Mouse (Mus musculus) Muller cell, postnatal 12 days (primary cell): ENCODE measurements around the gene Cpxm1.
"Not testable (repeated sequence)": the region's sequence is repeated elsewhere in the genome, so short reads cannot be mapped to it uniquely, and the experiment has no call there.

ENCODE experiments used
- DNase-seq: peaks from one replicate; pipeline ENCODE4 v3.0.0-alpha.2; 2015; ENCODE audit errors: inconsistent ontology term

Gene Cpxm1

DNA sequence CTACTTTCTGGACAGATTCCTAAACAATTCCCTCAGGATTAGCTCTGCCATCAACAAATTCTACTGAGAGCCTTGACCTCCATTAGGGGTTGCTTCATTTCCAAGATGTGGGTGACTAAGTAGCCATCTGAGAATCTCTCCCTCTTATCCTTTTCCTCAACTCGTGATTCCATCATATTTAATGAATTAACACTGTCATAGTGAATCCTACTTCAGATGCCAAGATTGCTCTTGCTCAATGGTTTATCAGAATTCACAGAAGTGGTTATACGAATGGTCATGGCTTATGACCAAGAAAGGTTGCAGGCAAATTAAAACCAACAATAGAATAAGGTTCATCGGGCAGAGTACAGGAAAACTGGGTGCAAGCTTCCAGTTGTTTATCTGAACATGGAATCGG, 4.5 kb upstream of the Cpxm1 start:
- DNase-seq = no peak

DNA sequence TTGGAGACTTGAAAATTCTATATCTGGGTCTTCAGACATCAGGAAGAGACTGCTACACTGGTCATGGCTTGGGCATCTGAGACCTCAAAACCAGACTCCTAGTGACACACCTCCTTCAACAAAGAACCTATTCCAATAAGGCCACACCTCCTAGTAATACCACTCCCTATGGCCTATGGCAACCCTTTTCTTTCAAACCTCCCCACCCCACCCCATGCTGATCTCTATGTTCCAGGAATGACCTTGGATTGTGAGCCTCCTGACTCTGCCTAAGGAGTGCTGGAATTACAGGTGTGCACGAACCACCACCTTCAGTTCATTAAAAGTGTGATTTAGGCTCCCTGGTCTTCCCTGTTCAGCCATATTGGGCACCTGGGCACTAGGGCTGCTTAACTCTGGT, 2.7 kb upstream of the Cpxm1 start:
- DNase-seq = no peak

DNA sequence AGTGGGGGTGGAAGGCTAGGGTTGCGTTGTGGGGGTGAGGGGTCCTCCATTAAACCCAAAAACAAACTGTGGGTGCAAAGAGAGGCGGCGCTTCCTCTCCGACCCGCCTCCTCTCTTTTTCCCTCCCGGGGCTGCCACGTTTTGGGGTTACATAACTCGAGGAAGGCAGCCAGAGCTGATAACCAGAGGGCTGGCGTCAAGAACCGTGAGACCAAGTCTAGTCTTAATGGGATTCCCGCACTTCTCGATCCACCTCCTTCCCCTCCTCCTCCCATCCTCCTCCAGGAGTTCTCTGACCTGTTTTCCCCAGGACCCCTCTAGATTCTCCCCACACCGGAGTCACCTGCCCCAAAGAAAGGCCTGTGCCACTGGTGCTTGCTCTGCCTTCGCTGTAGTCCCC, 717 bp upstream of the Cpxm1 start:
- no peak for DNase-seq

DNA sequence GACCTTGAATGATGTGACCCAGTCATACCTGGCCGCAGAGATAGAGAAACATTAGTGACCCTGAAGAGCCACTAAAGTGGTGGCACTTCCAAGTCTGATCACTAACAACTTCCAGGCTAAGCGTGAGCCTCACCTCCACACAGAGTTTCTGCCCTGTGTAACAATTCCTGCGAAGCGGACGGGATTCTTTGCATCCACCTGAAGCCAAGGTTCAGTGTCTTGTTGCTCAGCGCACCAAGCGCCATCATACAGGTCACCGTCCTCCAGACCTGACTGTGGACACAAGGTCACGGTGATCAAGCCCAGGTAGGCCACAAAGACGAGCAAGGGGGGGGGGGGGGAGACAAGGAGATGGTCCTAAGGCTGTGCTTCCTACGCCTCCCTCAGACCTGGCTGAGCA, 1.7 kb downstream of the Cpxm1 start:
- DNase-seq = no peak

DNA sequence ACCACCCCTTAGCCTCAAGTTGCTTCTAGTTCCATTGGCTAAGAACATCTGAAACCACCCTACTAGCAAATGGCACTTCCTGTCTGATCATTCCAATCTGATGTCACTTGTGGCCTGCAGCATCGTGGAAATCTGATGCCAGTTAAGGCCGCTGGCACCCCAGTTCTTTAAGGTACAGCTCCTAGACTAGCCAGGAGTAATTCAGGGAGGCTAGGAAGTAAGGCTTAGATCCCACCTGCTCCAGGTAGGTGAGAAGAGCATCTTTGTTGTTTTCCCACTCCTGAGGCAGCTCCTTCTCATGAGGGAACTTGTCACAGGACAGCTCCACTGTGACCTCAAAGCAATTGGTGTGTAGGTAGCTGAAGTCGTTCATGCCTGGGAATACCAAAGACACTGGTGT, 4.5 kb downstream of the Cpxm1 start:
- no peak for DNase-seq

DNA sequence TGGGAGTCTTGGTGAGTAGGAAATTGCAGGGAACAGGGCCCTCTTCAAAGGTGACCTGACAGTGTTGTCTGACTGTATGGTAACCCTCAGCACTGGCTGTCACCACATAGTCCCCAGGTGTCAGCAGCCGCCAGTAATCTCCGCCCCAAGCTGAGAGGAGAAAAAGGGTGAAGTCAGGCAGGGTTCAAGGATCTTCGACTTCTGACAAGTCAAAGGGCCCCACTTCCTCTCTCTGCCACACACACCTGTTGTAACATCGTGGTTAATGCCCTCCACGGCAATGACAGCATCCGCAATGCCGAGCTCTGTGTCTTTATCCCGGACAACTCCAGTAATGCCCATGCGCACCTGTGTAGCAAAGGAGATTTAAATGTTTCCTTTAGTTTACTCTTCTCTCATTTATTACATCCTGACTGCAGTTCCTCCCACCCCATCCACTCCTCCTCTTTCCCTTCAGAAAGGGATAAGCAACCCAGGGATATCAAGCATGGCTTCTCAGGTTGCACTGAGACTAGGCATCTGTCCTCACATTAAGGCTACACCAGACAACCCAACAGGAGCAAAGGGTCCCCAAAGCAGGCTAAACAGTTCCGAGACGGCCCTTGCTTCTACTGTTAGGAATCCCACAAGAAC, 6.3 kb downstream of the Cpxm1 start:
- no peak for DNase-seq

DNA sequence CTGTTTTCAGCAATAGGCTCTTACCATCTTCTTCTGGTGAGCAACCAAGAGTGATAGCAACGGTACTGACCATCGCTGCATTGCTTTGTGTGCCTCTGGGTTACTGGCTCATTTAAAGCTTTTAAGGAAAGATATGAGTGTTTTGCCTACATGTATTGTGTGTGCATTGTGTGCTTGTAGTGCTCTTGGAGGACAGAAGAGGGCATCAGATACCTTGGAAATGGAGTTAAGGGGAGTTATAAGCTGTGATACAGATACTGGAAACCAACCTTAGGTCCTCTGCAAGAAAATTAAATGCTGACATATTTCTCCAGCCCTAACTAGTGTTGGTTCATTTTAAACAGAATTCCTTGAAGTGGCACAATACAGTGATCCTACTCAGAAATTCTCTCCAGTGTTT, 8.6 kb downstream of the Cpxm1 start:
- no peak for DNase-seq

DNA sequence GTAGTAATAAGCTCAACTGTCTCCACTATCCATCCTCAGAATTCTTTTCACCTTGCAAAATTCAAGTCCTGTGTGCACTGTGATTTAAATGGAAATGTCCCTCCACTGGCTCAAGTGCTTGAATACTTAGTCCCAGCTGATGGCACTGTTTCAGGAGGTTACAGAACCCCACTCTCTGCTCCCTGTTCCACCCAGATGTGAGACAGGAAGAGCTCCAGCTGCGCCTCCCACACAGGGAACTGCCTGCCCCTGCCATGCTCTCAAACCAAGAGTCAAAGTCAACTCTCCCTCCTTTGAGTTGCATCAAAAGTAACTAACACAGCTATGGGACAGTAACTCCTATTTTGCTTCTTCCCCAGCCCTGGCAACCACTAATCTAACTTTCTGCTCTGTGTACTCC, 11.2 kb downstream of the Cpxm1 start:
- DNase-seq = no peak

DNA sequence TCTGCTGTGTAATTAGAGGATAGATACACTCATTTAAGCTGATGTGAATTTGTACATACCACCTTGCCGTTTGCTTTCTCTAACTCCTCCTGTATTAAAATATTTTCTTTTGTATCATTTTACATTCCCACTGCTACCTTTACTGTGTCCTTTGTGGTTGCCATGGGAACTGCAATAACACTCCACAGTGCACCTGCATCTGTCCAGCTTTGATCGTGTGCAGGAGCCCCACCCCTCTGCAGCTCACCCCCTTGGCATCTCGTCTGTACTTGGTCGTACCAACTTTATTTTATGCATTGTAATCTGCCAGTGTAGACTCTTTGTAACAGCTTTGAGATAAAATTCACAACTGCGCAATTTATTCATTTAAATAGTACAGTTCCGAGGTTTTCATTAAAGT, 13.5 kb downstream of the Cpxm1 start:
- no peak for DNase-seq

DNA sequence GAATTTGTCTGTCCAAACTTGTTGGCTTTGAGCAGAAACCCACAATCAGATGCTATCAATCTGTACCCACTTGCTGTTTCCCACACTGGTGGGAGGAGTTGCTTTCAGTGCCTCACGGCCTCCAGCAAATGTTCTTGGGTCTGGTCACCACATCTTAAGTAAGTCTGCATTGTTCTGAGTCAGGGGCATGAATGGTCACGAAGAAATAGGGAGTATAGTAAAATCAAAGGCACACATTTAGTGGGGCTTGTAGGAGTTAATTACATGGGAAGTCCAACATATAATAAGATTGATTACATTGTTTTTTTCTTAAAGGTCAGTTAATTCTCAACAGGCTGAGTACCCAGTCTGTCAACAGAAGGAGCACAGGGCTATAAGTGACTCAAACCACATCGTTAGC, 14.2 kb downstream of the Cpxm1 start:
- no peak for DNase-seq

DNA sequence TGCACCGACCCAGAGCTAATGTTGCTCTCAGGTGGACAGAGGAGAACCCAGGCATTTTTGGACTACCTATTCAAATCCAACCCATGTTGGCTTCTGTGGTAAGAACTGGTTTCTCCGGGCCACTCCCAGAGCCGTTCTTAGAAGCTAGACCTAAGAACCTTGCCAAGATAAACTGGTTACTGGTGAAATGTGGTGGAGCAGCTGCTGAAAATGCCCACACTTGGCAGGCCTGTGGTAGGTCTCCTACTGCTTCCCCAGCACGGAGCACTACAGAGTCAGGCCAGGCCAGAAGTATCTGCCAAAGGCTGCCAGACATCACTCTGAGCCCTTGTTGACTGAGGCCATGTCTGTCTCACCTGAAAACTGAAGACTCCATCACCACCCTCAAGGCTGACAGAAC, 22.4 kb downstream of the Cpxm1 start:
- DNase-seq = no peak

DNA sequence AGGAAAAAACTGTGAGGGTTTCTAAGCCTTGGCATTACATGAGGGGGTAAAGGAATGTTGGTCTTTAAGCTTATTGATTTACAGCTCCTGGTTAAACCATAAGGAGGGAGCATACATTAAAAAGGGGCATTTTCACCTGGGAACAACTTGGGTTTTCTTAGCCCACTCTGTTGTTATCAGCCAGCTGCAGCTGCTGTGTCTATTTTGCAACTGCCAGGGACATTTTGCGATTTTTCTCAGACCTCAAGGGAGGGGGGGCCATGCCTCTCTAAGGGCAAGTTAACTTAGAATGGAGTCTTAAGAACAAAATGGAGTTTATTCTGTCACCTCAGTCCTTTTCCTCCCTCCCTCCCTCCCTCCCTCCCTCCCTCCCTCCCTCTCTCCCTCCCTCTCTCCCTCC, 24.3 kb downstream of the Cpxm1 start:
- DNase-seq = not testable (repeated sequence)

DNA sequence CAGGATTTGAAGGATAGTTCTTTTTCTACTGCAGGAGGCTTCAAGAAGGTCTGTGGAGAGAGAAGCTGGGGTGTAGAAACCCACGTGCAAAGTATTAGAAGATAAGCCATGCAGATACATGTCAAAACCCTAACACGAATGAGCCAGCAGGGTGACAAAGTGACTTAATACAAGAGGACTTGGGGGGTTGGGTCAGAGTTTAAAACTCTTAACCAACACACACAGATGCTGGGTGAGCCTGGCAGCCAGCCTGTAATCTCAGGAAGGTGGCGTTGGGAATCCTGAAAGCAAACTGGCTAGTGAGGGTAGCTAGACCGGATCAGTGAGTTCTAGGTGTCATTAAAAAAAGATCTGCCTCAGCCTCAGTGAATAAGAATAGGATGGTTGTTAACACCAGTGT, 30.0 kb downstream of the Cpxm1 start:
- DNase-seq = no peak

DNA sequence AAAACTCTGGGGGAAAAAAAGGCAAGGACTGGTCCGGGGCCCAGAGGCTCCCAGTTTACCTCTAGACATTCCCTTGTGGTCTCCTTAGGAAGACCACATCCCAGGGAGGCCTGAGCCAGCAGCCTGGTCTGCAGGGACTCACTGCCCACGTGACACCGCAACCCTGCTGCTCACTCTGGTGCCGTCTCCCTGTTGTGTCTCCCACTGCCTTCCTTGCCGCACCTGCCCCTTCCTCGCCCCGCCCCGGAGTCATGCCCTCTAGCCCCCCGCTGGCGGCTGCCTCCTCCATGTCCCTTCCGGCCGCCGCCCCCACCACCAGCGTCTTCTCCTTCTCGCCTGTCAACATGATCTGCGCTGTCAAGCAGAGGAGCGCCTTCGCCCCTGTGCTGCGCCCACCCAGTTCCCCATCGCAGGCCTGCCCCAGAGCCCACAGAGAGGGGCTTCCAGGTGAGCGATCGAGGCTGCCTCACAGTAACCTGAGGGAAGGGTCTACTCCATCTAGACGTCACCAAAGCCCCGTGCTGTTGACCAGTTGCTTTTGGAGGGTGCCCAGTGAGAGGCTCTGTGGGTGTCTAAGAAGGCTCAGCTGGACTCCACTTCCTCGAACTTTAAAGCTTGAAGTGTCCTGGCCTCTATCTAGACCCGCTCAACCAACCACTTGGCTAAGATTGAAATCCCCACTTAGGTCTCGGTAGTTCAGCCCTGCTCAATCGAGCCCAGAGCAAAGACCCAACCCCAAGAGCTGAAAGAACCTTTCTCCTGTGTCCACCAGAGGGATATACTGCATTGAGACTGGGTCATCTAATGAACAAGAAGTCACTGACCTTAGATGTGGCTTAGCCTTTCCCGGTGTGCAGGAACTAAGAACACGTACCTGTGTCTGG, 31.9 kb downstream of the Cpxm1 start:
- no peak for DNase-seq

DNA sequence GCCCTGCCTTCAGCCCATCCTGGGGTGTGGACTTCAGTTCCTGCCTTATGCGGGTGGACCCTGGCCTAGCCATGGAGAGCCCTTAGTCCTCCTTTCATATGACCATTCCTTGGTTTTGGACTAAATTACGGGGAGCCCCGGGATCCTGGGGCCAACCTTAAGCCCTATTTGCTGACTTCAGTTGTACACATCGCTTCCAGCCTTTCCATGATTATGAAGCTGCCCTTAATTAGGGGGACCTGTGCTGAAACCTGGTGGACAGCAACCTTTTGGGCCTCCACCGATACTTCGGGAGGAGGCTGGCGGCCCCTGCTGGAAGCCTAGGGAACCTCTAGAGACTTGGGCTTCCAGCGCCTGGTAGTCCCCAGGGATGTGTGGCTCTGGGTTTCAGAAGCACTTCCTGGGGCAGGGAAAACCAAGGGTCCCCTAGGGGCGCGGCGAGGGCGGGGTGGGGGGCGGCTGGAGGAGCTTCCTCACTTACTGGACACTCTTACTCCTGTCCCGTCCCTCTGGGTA, 34.8 kb downstream of the Cpxm1 start:
- peak; percentile 74 for DNase-seq

DNA sequence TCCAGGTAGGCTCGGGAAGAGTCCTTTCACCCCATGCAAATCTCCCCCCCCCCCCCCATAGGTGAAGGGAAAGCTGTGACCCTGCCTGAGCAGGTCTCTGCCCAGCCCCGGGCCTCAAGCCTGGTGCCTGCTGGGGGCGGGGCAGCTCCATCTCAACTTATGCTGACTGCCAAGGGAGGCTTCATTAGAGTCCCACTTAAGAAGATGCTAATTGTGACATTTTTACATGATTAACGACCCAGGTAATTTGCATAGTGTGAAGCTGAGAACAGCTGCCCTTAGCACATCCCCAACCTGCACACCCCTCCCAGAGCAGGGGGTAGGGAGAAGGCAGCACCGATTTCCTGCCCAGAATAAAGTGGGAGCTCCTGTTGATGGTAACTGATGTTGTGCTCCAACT, 38.5 kb downstream of the Cpxm1 start:
- DNase-seq = no peak

DNA sequence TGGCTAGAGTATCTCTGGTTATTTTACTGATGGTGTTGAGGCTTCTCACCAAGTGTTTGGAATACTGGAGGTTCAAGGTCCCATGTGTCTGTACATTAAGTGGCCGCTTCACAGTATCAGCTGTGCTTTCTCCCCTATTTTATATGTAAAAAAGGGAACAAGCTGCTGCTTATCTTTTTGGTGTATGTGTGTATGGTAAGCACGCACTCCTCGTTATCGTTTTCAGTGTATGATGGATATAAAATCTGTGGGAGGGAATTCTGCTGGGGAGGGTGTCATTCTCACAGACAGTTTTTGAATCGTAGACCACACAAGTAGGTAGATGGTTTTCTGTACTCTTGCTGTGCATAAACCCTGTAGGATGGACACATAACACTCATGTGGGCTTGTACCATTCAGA, 39.8 kb downstream of the Cpxm1 start:
- DNase-seq = no peak

DNA sequence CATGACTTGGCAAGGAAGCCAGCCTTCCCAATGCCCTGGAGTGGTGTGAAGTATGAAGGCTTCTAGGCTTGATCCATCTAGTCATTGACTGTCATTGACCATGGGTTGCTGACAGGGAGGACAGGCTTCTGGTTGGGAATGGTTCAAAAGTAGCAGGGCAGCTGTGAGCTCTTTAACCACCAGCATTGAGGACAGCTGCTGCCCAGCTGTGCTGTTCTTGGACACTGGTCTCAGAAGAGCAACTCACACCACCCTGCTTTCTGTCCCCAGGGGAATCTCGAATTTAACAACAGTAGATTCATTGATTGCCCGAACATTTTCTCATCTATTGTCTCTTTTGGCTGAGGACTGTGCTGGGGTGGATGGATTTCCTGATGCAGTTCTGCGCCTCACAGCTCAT, 43.5 kb downstream of the Cpxm1 start:
- DNase-seq = no peak

DNA sequence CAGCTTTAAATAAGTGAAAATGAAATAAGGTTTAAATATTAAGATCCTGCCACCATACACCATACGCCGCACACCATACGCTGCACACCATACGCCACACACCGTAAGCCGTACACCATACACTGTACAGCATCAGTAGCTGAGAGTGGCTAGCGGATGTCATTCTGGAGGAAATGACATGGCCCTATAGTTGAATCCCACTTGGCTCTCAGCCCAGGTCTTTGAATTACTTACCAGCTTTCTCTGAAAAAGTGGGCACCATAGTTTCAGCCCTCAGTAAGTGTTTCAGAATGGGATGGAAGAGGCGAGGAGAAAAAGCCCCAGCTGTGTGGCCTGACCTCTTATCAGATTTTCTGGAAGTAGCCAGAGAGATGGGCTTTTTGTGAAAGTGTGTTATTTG, 44.0 kb downstream of the Cpxm1 start:
- DNase-seq = no peak

DNA sequence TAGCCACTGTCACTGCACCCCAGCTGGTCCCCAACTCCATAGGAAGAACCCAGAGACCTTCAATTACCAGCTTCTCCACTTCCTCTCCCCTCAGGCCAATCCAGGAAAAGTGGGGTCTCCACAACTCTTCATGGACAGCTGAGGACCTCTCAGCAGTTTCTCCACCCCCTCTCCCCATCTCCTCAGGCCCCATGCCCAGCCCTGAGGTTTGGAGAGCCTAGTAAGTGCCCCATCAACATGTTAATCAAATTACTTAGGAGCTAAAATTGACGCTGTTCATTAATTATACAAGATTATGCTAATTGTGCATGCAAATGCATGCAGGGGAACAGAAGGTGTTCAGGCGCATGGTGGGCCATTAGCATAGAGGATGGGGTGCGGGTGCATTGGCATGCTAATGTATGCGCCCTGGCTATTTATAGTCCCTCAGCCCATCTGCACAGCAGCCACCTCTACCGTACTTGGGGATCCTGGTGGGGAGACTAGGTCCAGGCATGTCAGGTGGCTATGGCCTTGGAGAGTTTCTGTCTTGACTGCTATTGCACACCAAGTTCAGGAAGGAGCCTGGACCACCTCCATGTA, 45.5 kb downstream of the Cpxm1 start:
- DNase-seq = no peak

DNA sequence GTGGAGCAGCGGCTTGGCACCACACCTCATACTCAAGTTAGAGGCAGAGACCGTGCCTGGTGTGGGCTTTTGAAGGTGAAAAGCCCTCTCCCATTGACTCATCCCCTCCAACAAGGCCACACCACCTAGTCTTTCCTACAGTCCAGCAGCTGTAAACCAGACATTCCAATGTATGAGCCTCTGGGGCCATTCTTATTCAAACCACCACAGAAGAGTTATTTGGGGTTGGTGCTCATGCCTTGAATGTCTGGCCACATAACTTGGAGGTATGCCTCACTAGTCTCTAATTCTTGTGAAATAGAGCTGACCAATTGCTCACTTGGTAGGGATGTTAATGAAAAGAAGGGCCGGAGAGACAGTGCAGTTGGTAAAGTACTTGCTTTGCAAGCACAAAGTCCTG, 47.0 kb downstream of the Cpxm1 start:
- DNase-seq = peak; percentile 86

DNA sequence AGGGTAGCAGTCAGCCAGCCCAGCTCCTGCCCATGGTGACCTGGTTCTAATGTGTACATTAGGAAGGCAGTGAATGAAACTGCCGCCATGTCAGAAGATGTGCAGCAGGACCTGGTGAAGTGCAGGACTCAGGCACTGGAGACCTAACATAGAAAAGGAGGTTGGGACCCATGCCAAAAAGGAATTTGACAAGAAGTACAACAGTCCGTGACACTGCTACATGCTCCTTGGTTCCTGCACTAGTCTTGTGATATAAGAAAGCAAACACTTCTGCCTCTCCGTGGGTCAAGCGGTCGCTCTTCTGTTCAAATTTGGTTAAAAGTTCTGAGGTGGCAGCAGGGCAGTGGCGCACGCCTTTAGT, 56.2 kb downstream of the Cpxm1 start:
- no peak for DNase-seq
